Mouse (Mus musculus): ENCODE measurements around the gene Rnf183. TPM values are rescaled to one million over a fixed set of nuclear protein-coding genes. Genes with fewer than 3 reads are reported as not detected.

The Rnf183 gene
- total and polyA plus RNA-seq, 3 experiments = not detected

GRCm38 (mm10) chr4:62419091-62419490 is 16.0 kb downstream of the Rnf183 start:
- peaks cover 4% of the 10 kb centered on the region; the same call in 1 of the 2 replicates for H3K4me1 ChIP-seq (ENCODE audit: insufficient read depth, low read depth, low read length)
- H3K9me3 ChIP-seq (replicated peaks) = no peaks in the 10 kb centered on the region
- DNase-seq (ENCODE audit: low spot score) (no peak), ATAC-seq (ENCODE audit: extremely low read depth, insufficient number of reproducible peaks, low FRiP score, poor library complexity, severe bottlenecking) (no peak)
- TF ChIP-seq TAL1 (conservative IDR thresholded peaks at IDR 0.05; ENCODE audit: low read depth, low read length) (no peak), GATA2 (IDR thresholded peaks at IDR 0.05; ENCODE audit: borderline replicate concordance, low read depth, low read length) (no peak), POLR2AphosphoS5 (IDR thresholded peaks at IDR 0.05; ENCODE audit: insufficient replicate concordance, low read depth, low read length) (no peak), GATA1 (IDR thresholded peaks at IDR 0.05; ENCODE audit: borderline replicate concordance, low read length) (no peak), CTCF (IDR thresholded peaks at IDR 0.05; ENCODE audit: low read depth, low read length) (no peak)
- peaks cover 100% of the 10 kb centered on the region for H3K36me3 ChIP-seq (replicated peaks)
- no peak overlapping the region for H3K4me3 ChIP-seq (ENCODE audit: low read depth, low read length)
- H3K27me3 ChIP-seq (ENCODE audit: insufficient read depth, low read length) = no peaks in the 10 kb centered on the region

DNA sequence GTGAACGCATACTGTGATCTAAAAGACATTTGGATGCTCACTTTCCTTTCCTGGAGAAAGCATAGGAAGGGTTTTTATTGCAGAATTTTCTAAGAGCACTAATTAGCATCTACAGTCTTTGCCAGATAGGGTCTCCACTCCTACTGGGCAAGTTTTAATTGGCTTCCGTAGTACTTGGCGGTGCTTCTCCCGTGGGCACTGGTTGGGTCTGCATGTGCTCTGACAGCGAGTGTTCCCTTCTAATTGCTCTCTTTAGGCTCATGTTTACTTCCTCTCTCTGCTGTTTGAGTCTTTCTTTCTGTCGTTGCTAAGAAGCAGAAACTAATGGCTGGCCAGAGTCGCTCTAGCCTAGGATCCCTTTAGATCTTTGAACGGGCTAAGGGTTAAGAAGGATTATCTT is 16.6 kb downstream of the Rnf183 start:
- peaks cover 100% of the 10 kb centered on the region for H3K36me3 ChIP-seq (replicated peaks)
- ATAC-seq (ENCODE audit: extremely low read depth, insufficient number of reproducible peaks, low FRiP score, poor library complexity, severe bottlenecking) (no peak), DNase-seq (ENCODE audit: low spot score) (no peak)
- no peaks in the 10 kb centered on the region for H3K9me3 ChIP-seq (replicated peaks)
- H3K27me3 ChIP-seq (ENCODE audit: insufficient read depth, low read length) = no peaks in the 10 kb centered on the region
- no peak overlapping the region for H3K4me3 ChIP-seq (ENCODE audit: low read depth, low read length)
- no peak for TF ChIP-seq GATA1 (IDR thresholded peaks at IDR 0.05; ENCODE audit: borderline replicate concordance, low read length)
- no peak for TF ChIP-seq GATA2 (IDR thresholded peaks at IDR 0.05; ENCODE audit: borderline replicate concordance, low read depth, low read length)
- no peak for TF ChIP-seq POLR2AphosphoS5 (IDR thresholded peaks at IDR 0.05; ENCODE audit: insufficient replicate concordance, low read depth, low read length)
- H3K4me1 ChIP-seq (ENCODE audit: insufficient read depth, low read depth, low read length) = peaks cover 8% of the 10 kb centered on the region; the same call in 1 of the 2 replicates

- Histone ChIP-seq H3K9me3 (replicated peaks) (no peaks in the 10 kb centered on the region), H3K4me3 (ENCODE audit: low read depth, low read length) (no peak overlapping the region; the same call in 1 of the 2 replicates), H3K36me3 (replicated peaks) (peaks cover 66% of the 10 kb centered on the region), H3K4me1 (ENCODE audit: insufficient read depth, low read depth, low read length) (peaks cover 36% of the 10 kb centered on the region), H3K27me3 (ENCODE audit: insufficient read depth, low read length) (no peaks in the 10 kb centered on the region)
- no peak for DNase-seq (ENCODE audit: low spot score)
- TF ChIP-seq POLR2AphosphoS5 (IDR thresholded peaks at IDR 0.05; ENCODE audit: insufficient replicate concordance, low read depth, low read length) = no peak
- no peak for TF ChIP-seq TAL1 (conservative IDR thresholded peaks at IDR 0.05; ENCODE audit: low read depth, low read length)
- TF ChIP-seq CTCF (IDR thresholded peaks at IDR 0.05; ENCODE audit: low read depth, low read length) = no peak
- TF ChIP-seq GATA2 (IDR thresholded peaks at IDR 0.05; ENCODE audit: borderline replicate concordance, low read depth, low read length) = no peak
- TF ChIP-seq GATA1 (IDR thresholded peaks at IDR 0.05; ENCODE audit: borderline replicate concordance, low read length) = no peak
- no peak for ATAC-seq (ENCODE audit: extremely low read depth, insufficient number of reproducible peaks, low FRiP score, poor library complexity, severe bottlenecking)
These were observed 23.4 kb downstream of the Rnf183 start for GRCm38 (mm10) chr4:62411606-62412005.

- DNase-seq (ENCODE audit: low spot score) (no peak), ATAC-seq (ENCODE audit: extremely low read depth, insufficient number of reproducible peaks, low FRiP score, poor library complexity, severe bottlenecking) (no peak)
- Histone ChIP-seq H3K9me3 (replicated peaks) (no peaks in the 10 kb centered on the region), H3K27me3 (ENCODE audit: insufficient read depth, low read length) (no peaks in the 10 kb centered on the region), H3K36me3 (replicated peaks) (peaks cover 64% of the 10 kb centered on the region), H3K4me3 (ENCODE audit: low read depth, low read length) (no peak overlapping the region; the same call in 1 of the 2 replicates), H3K4me1 (ENCODE audit: insufficient read depth, low read depth, low read length) (peaks cover 46% of the 10 kb centered on the region)
- no peak for TF ChIP-seq CTCF (IDR thresholded peaks at IDR 0.05; ENCODE audit: low read depth, low read length)
- no peak for TF ChIP-seq GATA2 (IDR thresholded peaks at IDR 0.05; ENCODE audit: borderline replicate concordance, low read depth, low read length)
- no peak for TF ChIP-seq POLR2AphosphoS5 (IDR thresholded peaks at IDR 0.05; ENCODE audit: insufficient replicate concordance, low read depth, low read length)
- TF ChIP-seq GATA1 (IDR thresholded peaks at IDR 0.05; ENCODE audit: borderline replicate concordance, low read length) = no peak
- no peak for TF ChIP-seq TAL1 (conservative IDR thresholded peaks at IDR 0.05; ENCODE audit: low read depth, low read length)
These were observed 24.7 kb downstream of the Rnf183 start for GRCm38 (mm10) chr4:62410325-62410724.

GRCm38 (mm10) chr4:62409615-62410014 is 25.4 kb downstream of the Rnf183 start:
- no peak for TF ChIP-seq CTCF (IDR thresholded peaks at IDR 0.05; ENCODE audit: low read depth, low read length)
- ATAC-seq (ENCODE audit: extremely low read depth, insufficient number of reproducible peaks, low FRiP score, poor library complexity, severe bottlenecking) (no peak), DNase-seq (ENCODE audit: low spot score) (no peak)
- Histone ChIP-seq H3K4me3 (ENCODE audit: low read depth, low read length) (peak overlapping the region; percentile 86), H3K36me3 (replicated peaks) (peaks cover 64% of the 10 kb centered on the region), H3K27me3 (ENCODE audit: insufficient read depth, low read length) (no peaks in the 10 kb centered on the region), H3K9me3 (replicated peaks) (no peaks in the 10 kb centered on the region), H3K4me1 (ENCODE audit: insufficient read depth, low read depth, low read length) (peaks cover 51% of the 10 kb centered on the region)

GRCm38 (mm10) chr4:62408601-62409282 is 26.3 kb downstream of the Rnf183 start, which contains the start of the genes Cdc26 and Prpf4:
Gene Cdc26, minus strand, starts transcription at chr4:62408642.
Gene Prpf4, plus strand, starts transcription at chr4:62408797.
- ATAC-seq (ENCODE audit: extremely low read depth, insufficient number of reproducible peaks, low FRiP score, poor library complexity, severe bottlenecking) (peak; percentile 98), DNase-seq (ENCODE audit: low spot score) (peak; percentile 83)
- Histone ChIP-seq H3K36me3 (replicated peaks) (peaks cover 64% of the 10 kb centered on the region), H3K27me3 (ENCODE audit: insufficient read depth, low read length) (no peaks in the 10 kb centered on the region), H3K4me3 (ENCODE audit: low read depth, low read length) (peak within 1 kb of the TSS; percentile 86), H3K9me3 (replicated peaks) (no peaks in the 10 kb centered on the region), H3K4me1 (ENCODE audit: insufficient read depth, low read depth, low read length) (peaks cover 53% of the 10 kb centered on the region)
- no peak for TF ChIP-seq GATA1 (IDR thresholded peaks at IDR 0.05; ENCODE audit: borderline replicate concordance, low read length)
- no peak for TF ChIP-seq TAL1 (conservative IDR thresholded peaks at IDR 0.05; ENCODE audit: low read depth, low read length)
- no peak for TF ChIP-seq GATA2 (IDR thresholded peaks at IDR 0.05; ENCODE audit: borderline replicate concordance, low read depth, low read length)
- peak; percentile 58; the same call in 1 of the 2 replicates for TF ChIP-seq POLR2AphosphoS5 (IDR thresholded peaks at IDR 0.05; ENCODE audit: insufficient replicate concordance, low read depth, low read length)
- TF ChIP-seq CTCF (IDR thresholded peaks at IDR 0.05; ENCODE audit: low read depth, low read length) = no peak
